Mouse (Mus musculus): ENCODE measurements around the gene Polr2a. TPM values are rescaled to one million over a fixed set of nuclear protein-coding genes. Genes with fewer than 3 reads are reported as not detected.
"Not testable (repeated sequence)": the region's sequence is repeated elsewhere in the genome, so short reads cannot be mapped to it uniquely, and the experiment has no call there.

Gene Polr2a
- polyA plus RNA-seq, 1 experiment from 2014 or later, result 10.9 TPM

GRCm38 (mm10) chr11:69702886-69703285 is 55.6 kb downstream of the Polr2a start:
- not testable (repeated sequence) for H3K4me3 ChIP-seq; H3K9me3 ChIP-seq (replicated peaks); H3K4me2 ChIP-seq; H3K27ac ChIP-seq; H3K27me3 ChIP-seq; ATAC-seq (replicated peaks; ENCODE audit: insufficient number of reproducible peaks, insufficient read depth, low FRiP score, low read depth); H3K36me3 ChIP-seq; H3K9ac ChIP-seq
- WGBS, result 94% methylated on average over 10 of the region's 10 CpGs
- peaks cover 10% of the 10 kb centered on the region for H3K4me1 ChIP-seq (replicated peaks)

GRCm38 (mm10) chr11:69699595-69699994 is 58.8 kb downstream of the Polr2a start:
- H3K27me3 ChIP-seq, result no peaks in the 10 kb centered on the region
- H3K27ac ChIP-seq, result no peak overlapping the region
- no peak for ATAC-seq (replicated peaks; ENCODE audit: insufficient number of reproducible peaks, insufficient read depth, low FRiP score, low read depth)
- no peak overlapping the region for H3K4me2 ChIP-seq
- H3K36me3 ChIP-seq, result no peaks in the 10 kb centered on the region
- no peak overlapping the region for H3K9ac ChIP-seq
- no peak overlapping the region for H3K4me3 ChIP-seq
- H3K9me3 ChIP-seq (replicated peaks), result no peaks in the 10 kb centered on the region
- H3K4me1 ChIP-seq (replicated peaks), result peaks cover 15% of the 10 kb centered on the region
- WGBS, result 20% methylated on average over 1 of the region's 1 CpGs

GRCm38 (mm10) chr11:69698574-69698973 is 59.9 kb downstream of the Polr2a start:
- Histone ChIP-seq H3K4me2 (no peak overlapping the region), H3K9ac (no peak overlapping the region), H3K4me1 (replicated peaks) (peaks cover 15% of the 10 kb centered on the region), H3K27ac (no peak overlapping the region), H3K36me3 (no peaks in the 10 kb centered on the region), H3K9me3 (replicated peaks) (no peaks in the 10 kb centered on the region), H3K27me3 (no peaks in the 10 kb centered on the region), H3K4me3 (no peak overlapping the region)
- ATAC-seq (replicated peaks; ENCODE audit: insufficient number of reproducible peaks, insufficient read depth, low FRiP score, low read depth), result no peak
- WGBS, result 65% methylated on average over 5 of the region's 5 CpGs

GRCm38 (mm10) chr11:69697396-69697795 is 61.0 kb downstream of the Polr2a start:
- 81% methylated on average over 3 of the region's 3 CpGs for WGBS

GRCm38 (mm10) chr11:69695361-69696181 is 62.9 kb downstream of the Polr2a start, which contains the start of the genes Tnfsf12 and Tnfsfm13:
Tnfsf12 (minus strand) TSS chr11:69695849.
Tnfsfm13 (minus strand) TSS chr11:69696098.
- 2% methylated on average over 41 of the region's 41 CpGs for WGBS
- H3K4me2 ChIP-seq, result peak within 1 kb of the TSS; percentile 90

More at GRCm38 (mm10) chr11:69697396-69697795, 61.0 kb downstream of the Polr2a start:
- Histone ChIP-seq H3K9ac (no peak overlapping the region), H3K27me3 (no peaks in the 10 kb centered on the region), H3K4me1 (replicated peaks) (peaks cover 19% of the 10 kb centered on the region), H3K4me2 (no peak overlapping the region), H3K9me3 (replicated peaks) (no peaks in the 10 kb centered on the region), H3K27ac (no peak overlapping the region), H3K36me3 (no peaks in the 10 kb centered on the region), H3K4me3 (no peak overlapping the region)
- ATAC-seq (replicated peaks; ENCODE audit: insufficient number of reproducible peaks, insufficient read depth, low FRiP score, low read depth), result no peak

GRCm38 (mm10) chr11:69695046-69695360 is 63.4 kb downstream of the Polr2a start:
- 29% methylated on average over 6 of the region's 6 CpGs for WGBS
- Histone ChIP-seq H3K27me3 (no peaks in the 10 kb centered on the region), H3K36me3 (no peaks in the 10 kb centered on the region), H3K9me3 (replicated peaks) (no peaks in the 10 kb centered on the region), H3K27ac (peak overlapping the region; percentile 73; the same call in 1 of the 2 replicates), H3K9ac (peak overlapping the region; percentile 69), H3K4me1 (replicated peaks) (peaks cover 19% of the 10 kb centered on the region), H3K4me2 (peak overlapping the region; percentile 90), H3K4me3 (peak overlapping the region; percentile 59)
- ATAC-seq (replicated peaks; ENCODE audit: insufficient number of reproducible peaks, insufficient read depth, low FRiP score, low read depth), result no peak

More at GRCm38 (mm10) chr11:69695361-69696181, 62.9 kb downstream of the Polr2a start, which contains the start of the genes Tnfsf12 and Tnfsfm13:
- peak; percentile 78 for ATAC-seq (replicated peaks; ENCODE audit: insufficient number of reproducible peaks, insufficient read depth, low FRiP score, low read depth)
- Histone ChIP-seq H3K9me3 (replicated peaks) (no peaks in the 10 kb centered on the region), H3K27ac (peak within 1 kb of the TSS; percentile 73), H3K4me1 (replicated peaks) (peaks cover 19% of the 10 kb centered on the region), H3K36me3 (no peaks in the 10 kb centered on the region), H3K27me3 (no peaks in the 10 kb centered on the region), H3K9ac (peak within 1 kb of the TSS; percentile 69), H3K4me3 (peak within 1 kb of the TSS; percentile 59)

- H3K27ac ChIP-seq, result no peak overlapping the region
- no peak for ATAC-seq (replicated peaks; ENCODE audit: insufficient number of reproducible peaks, insufficient read depth, low FRiP score, low read depth)
- H3K36me3 ChIP-seq, result no peaks in the 10 kb centered on the region
- WGBS, result 44% methylated on average over 11 of the region's 11 CpGs
- no peak overlapping the region for H3K4me2 ChIP-seq
- H3K9me3 ChIP-seq (replicated peaks), result no peaks in the 10 kb centered on the region
- no peak overlapping the region for H3K9ac ChIP-seq
- H3K4me1 ChIP-seq (replicated peaks), result peaks cover 13% of the 10 kb centered on the region
- H3K4me3 ChIP-seq, result no peak overlapping the region
- no peaks in the 10 kb centered on the region for H3K27me3 ChIP-seq
Measured at GRCm38 (mm10) chr11:69693421-69693965, 64.9 kb downstream of the Polr2a start.

GRCm38 (mm10) chr11:69692863-69693262 is 65.6 kb downstream of the Polr2a start:
- Histone ChIP-seq H3K27ac (no peak overlapping the region), H3K36me3 (no peaks in the 10 kb centered on the region), H3K27me3 (no peaks in the 10 kb centered on the region), H3K9me3 (replicated peaks) (no peaks in the 10 kb centered on the region), H3K9ac (no peak overlapping the region), H3K4me1 (replicated peaks) (peaks cover 13% of the 10 kb centered on the region), H3K4me3 (no peak overlapping the region), H3K4me2 (no peak overlapping the region)
- WGBS, result 86% methylated on average over 6 of the region's 6 CpGs
- no peak for ATAC-seq (replicated peaks; ENCODE audit: insufficient number of reproducible peaks, insufficient read depth, low FRiP score, low read depth)

GRCm38 (mm10) chr11:69692196-69692811 is 66.1 kb downstream of the Polr2a start:
- H3K27me3 ChIP-seq, result no peaks in the 10 kb centered on the region
- H3K27ac ChIP-seq, result no peak overlapping the region
- WGBS, result 70% methylated on average over 9 of the region's 9 CpGs
- no peaks in the 10 kb centered on the region for H3K36me3 ChIP-seq
- no peak for ATAC-seq (replicated peaks; ENCODE audit: insufficient number of reproducible peaks, insufficient read depth, low FRiP score, low read depth)
- no peaks in the 10 kb centered on the region for H3K9me3 ChIP-seq (replicated peaks)
- no peak overlapping the region for H3K4me2 ChIP-seq
- no peak overlapping the region for H3K4me3 ChIP-seq
- no peak overlapping the region for H3K9ac ChIP-seq
- peaks cover 13% of the 10 kb centered on the region for H3K4me1 ChIP-seq (replicated peaks)

GRCm38 (mm10) chr11:69689891-69690290 is 68.5 kb downstream of the Polr2a start:
- H3K27ac ChIP-seq, result no peak overlapping the region
- WGBS, result 97% methylated on average over 1 of the region's 1 CpGs
- no peaks in the 10 kb centered on the region for H3K27me3 ChIP-seq
- H3K4me3 ChIP-seq, result no peak overlapping the region
- H3K36me3 ChIP-seq, result no peaks in the 10 kb centered on the region
- peaks cover 28% of the 10 kb centered on the region for H3K4me1 ChIP-seq (replicated peaks)
- no peak overlapping the region for H3K4me2 ChIP-seq
- ATAC-seq (replicated peaks; ENCODE audit: insufficient number of reproducible peaks, insufficient read depth, low FRiP score, low read depth), result no peak
- H3K9me3 ChIP-seq (replicated peaks), result no peaks in the 10 kb centered on the region
- H3K9ac ChIP-seq, result no peak overlapping the region

GRCm38 (mm10) chr11:69687061-69687460 is 71.4 kb downstream of the Polr2a start:
- no peak overlapping the region for H3K9ac ChIP-seq
- H3K4me2 ChIP-seq, result peak overlapping the region; percentile 8; the same call in 1 of the 2 replicates
- no peaks in the 10 kb centered on the region for H3K9me3 ChIP-seq (replicated peaks)
- H3K27ac ChIP-seq, result peak overlapping the region; percentile 82
- H3K4me3 ChIP-seq, result no peak overlapping the region
- no peaks in the 10 kb centered on the region for H3K36me3 ChIP-seq
- peaks cover 38% of the 10 kb centered on the region for H3K4me1 ChIP-seq (replicated peaks)
- WGBS, result 56% methylated on average over 5 of the region's 5 CpGs
- H3K27me3 ChIP-seq, result no peaks in the 10 kb centered on the region
- no peak for ATAC-seq (replicated peaks; ENCODE audit: insufficient number of reproducible peaks, insufficient read depth, low FRiP score, low read depth)

Data from heart, embryonic 15.5 days (tissue).